Mouse (Mus musculus) C2C12 (cell line): ENCODE measurements at regions not wholly inside any gene's neighbourhood (a gene's known extent, or its start where the extent isn't known, plus 50 kb on each side); places are given as distances from the start of the nearest gene placed in this dataset.
A peak's percentile ranks its signal among the peaks of the same experiment; 100 is the strongest.

Experiments used
- H3K27me3 ChIP-seq: one replicate; pipeline ENCODE4 v1.6.1; 2011; ENCODE audit not compliant: control insufficient read depth, insufficient read depth, insufficient read length
- H3K36me3 ChIP-seq: one replicate; pipeline ENCODE4 v1.6.1; 2011; ENCODE audit not compliant: control insufficient read depth, insufficient read depth
- H3K4me3 ChIP-seq: one replicate; pipeline ENCODE4 v1.5.1; 2011; ENCODE audit warnings: mild to moderate bottlenecking, control low read depth; ENCODE audit not compliant: poor library complexity, insufficient read depth, severe bottlenecking
- H3K79me2 ChIP-seq: one replicate; pipeline ENCODE4 v1.6.1; 2011; ENCODE audit not compliant: control insufficient read depth, insufficient read depth
- H3K79me3 ChIP-seq: one replicate; pipeline ENCODE4 v1.6.1; 2011; ENCODE audit warnings: low read depth, control low read depth
- H3ac ChIP-seq: one replicate; pipeline ENCODE3; 2011; ENCODE audit warnings: low read depth; ENCODE audit not compliant: control insufficient read depth, insufficient read length
- CEBPB ChIP-seq: IDR thresholded peaks from one replicate; pipeline ENCODE4 v1.6.1; 2011; ENCODE audit warnings: low read depth, mild to moderate bottlenecking, control low read depth, moderate library complexity
- CTCF ChIP-seq: IDR thresholded peaks from one replicate; pipeline ENCODE4 v1.5.1; 2011; ENCODE audit not compliant: control insufficient read depth, insufficient read depth, insufficient read length
- FOSL1 ChIP-seq: IDR thresholded peaks from one replicate; pipeline ENCODE4 v1.8.0; 2011; ENCODE audit warnings: mild to moderate bottlenecking, low read length; ENCODE audit not compliant: poor library complexity, insufficient read depth, severe bottlenecking
- MAX ChIP-seq: IDR thresholded peaks from one replicate; pipeline ENCODE4 v1.6.1; 2011; ENCODE audit warnings: mild to moderate bottlenecking, control low read depth
- MYOD1 ChIP-seq: IDR thresholded peaks from one replicate; pipeline ENCODE4 v1.6.1; 2011; ENCODE audit warnings: low read depth; ENCODE audit not compliant: control insufficient read depth, insufficient read length
- MYOG ChIP-seq: IDR thresholded peaks from one replicate; pipeline ENCODE4 v1.6.1; 2011; ENCODE audit not compliant: control insufficient read depth, insufficient read length; ENCODE audit errors: extremely low read depth
- USF1 ChIP-seq: IDR thresholded peaks from one replicate; pipeline ENCODE4 v1.6.1; 2011; ENCODE audit warnings: low read depth, mild to moderate bottlenecking, control low read depth, moderate library complexity

- TF ChIP-seq MYOD1: no peak
- TF ChIP-seq MYOG: no peak
- TF ChIP-seq CTCF: no peak
- no peak for TF ChIP-seq FOSL1
- no peak for TF ChIP-seq MAX
- TF ChIP-seq USF1: no peak
- TF ChIP-seq CEBPB: no peak
- no peaks in the 10 kb centered on the region for H3K27me3 ChIP-seq
- H3K79me2 ChIP-seq: no peaks in the 10 kb centered on the region
- no peak overlapping the region for H3K4me3 ChIP-seq
- H3K36me3 ChIP-seq: no peaks in the 10 kb centered on the region
- no peaks in the 10 kb centered on the region for H3K79me3 ChIP-seq
- H3ac ChIP-seq: no peak overlapping the region
Observed at GRCm38 (mm10) chr9:104467238-104467637, 79.8 kb upstream of the Cpne4 start.

DNA sequence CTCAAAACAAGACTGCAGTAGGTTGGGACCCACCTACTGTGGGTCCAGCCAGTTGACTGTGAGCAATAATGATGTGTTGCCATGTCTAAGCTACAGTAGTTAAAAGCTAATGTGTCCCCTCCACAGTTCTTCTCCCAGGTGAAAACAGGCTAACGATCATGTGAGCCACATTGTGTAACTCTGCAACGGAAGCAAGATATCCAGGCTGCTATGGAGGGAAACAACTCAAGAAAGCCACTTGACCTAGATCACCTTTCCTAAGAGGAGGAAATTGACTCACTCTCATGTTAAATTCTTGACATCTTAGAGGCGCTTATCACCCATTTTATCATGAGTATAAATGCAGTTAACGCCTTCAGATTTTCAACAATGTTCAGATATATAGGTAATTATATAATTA lies 83.4 kb upstream of the Cpne4 start:
- H3ac ChIP-seq: no peak overlapping the region
- no peaks in the 10 kb centered on the region for H3K27me3 ChIP-seq
- H3K79me2 ChIP-seq: no peaks in the 10 kb centered on the region
- no peaks in the 10 kb centered on the region for H3K36me3 ChIP-seq
- no peak overlapping the region for H3K4me3 ChIP-seq
- TF ChIP-seq MAX (no peak), MYOD1 (no peak), MYOG (no peak), CEBPB (no peak), FOSL1 (no peak), CTCF (no peak), USF1 (no peak)
- no peaks in the 10 kb centered on the region for H3K79me3 ChIP-seq

GRCm38 (mm10) chr9:104460133-104460532 lies 87.0 kb upstream of the Cpne4 start:
- TF ChIP-seq MYOG (no peak), MAX (no peak)
- Histone ChIP-seq H3K27me3 (no peaks in the 10 kb centered on the region), H3K79me2 (no peaks in the 10 kb centered on the region), H3K79me3 (no peaks in the 10 kb centered on the region), H3K4me3 (no peak overlapping the region), H3K36me3 (no peaks in the 10 kb centered on the region), H3ac (no peak overlapping the region)

- Histone ChIP-seq H3K79me2 (no peaks in the 10 kb centered on the region), H3K36me3 (no peaks in the 10 kb centered on the region), H3K27me3 (no peaks in the 10 kb centered on the region), H3K79me3 (no peaks in the 10 kb centered on the region), H3ac (no peak overlapping the region), H3K4me3 (no peak overlapping the region)
- TF ChIP-seq USF1 (no peak), MYOD1 (no peak), CEBPB (peak; percentile 45), MYOG (no peak)
Observed at GRCm38 (mm10) chr9:104457635-104458034, 89.5 kb upstream of the Cpne4 start.

- no peak overlapping the region for H3K4me3 ChIP-seq
Observed at GRCm38 (mm10) chr9:104448577-104449165, 98.4 kb upstream of the Cpne4 start.

GRCm38 (mm10) chr9:104444906-104445305 lies 102.2 kb upstream of the Cpne4 start:
- no peaks in the 10 kb centered on the region for H3K27me3 ChIP-seq
- no peaks in the 10 kb centered on the region for H3K36me3 ChIP-seq
- TF ChIP-seq CTCF (no peak), USF1 (no peak), FOSL1 (no peak)
- no peaks in the 10 kb centered on the region for H3K79me3 ChIP-seq
- H3K79me2 ChIP-seq: no peaks in the 10 kb centered on the region
- H3ac ChIP-seq: no peak overlapping the region
- no peak overlapping the region for H3K4me3 ChIP-seq

More at GRCm38 (mm10) chr9:104448577-104449165, 98.4 kb upstream of the Cpne4 start:
- Histone ChIP-seq H3K79me2 (no peaks in the 10 kb centered on the region), H3ac (no peak overlapping the region), H3K79me3 (no peaks in the 10 kb centered on the region), H3K27me3 (no peaks in the 10 kb centered on the region), H3K36me3 (no peaks in the 10 kb centered on the region)
- no peak for TF ChIP-seq FOSL1
- no peak for TF ChIP-seq USF1
- TF ChIP-seq MAX: no peak
